Mouse (Mus musculus) embryonic fibroblast, embryonic 13.5 days (primary cell): ENCODE measurements around the gene Zfp37.

Experiments
- CTCF ChIP-seq: IDR thresholded peaks from 2 replicates; pipeline ENCODE4 v1.5.1; 2011; ENCODE audit warnings: mild to moderate bottlenecking, control low read depth, low read length, moderate library complexity, borderline replicate concordance; ENCODE audit not compliant: insufficient read depth
- POLR2A ChIP-seq: IDR thresholded peaks from 2 replicates; pipeline ENCODE4 v1.6.1; 2011; ENCODE audit warnings: low read depth, mild to moderate bottlenecking, control low read depth, low read length, moderate library complexity

GRCm38 (mm10) chr4:62230153-62230552 is 694 bp downstream of the Zfp37 start:
- no peak for TF ChIP-seq CTCF
- TF ChIP-seq POLR2A: no peak
